Mouse (Mus musculus) heart, embryonic 15.5 days (tissue): Measurements from ENCODE around the gene Clip2. TPM values are rescaled to one million over a fixed set of nuclear protein-coding genes. Genes with fewer than 3 reads are reported as not detected.
A peak's percentile ranks its signal among the peaks of the same experiment; 100 is the strongest.
"Not testable (repeated sequence)": the region's sequence is repeated elsewhere in the genome, so short reads cannot be mapped to it uniquely, and the experiment has no call there.

Experiments used
- ATAC-seq: fragments of 200-750 bp; cut with Nextera tagmentation; replicated peaks from 2 replicates; pipeline ENCODE4 v1.8.0; 2017; ENCODE audit warnings: low read depth, moderate TSS enrichment; ENCODE audit not compliant: insufficient number of reproducible peaks, insufficient read depth, low FRiP score
- H3K27ac ChIP-seq: fragments of 300-500 bp; sonication (generic); 2 replicates; pipeline ENCODE4 v1.5.1; 2015; ENCODE audit warnings: mild to moderate bottlenecking, inconsistent platforms
- H3K27me3 ChIP-seq: fragments of 300-500 bp; sonication (generic); 2 replicates; pipeline ENCODE4 v1.6.1; 2015; ENCODE audit warnings: inconsistent platforms
- H3K36me3 ChIP-seq: fragments of 300-500 bp; sonication (generic); 2 replicates; pipeline ENCODE4 v1.6.1; 2015; ENCODE audit warnings: mild to moderate bottlenecking, inconsistent platforms
- H3K4me1 ChIP-seq: fragments of 300-500 bp; sonication (generic); replicated peaks from 2 replicates; pipeline ENCODE4 v1.6.1; 2015; ENCODE audit warnings: inconsistent platforms
- H3K4me2 ChIP-seq: fragments of 300-500 bp; sonication (generic); 2 replicates; pipeline ENCODE4 v1.6.1; 2015; ENCODE audit warnings: inconsistent platforms, mild to moderate bottlenecking, moderate library complexity
- H3K4me3 ChIP-seq: fragments of 300-500 bp; sonication (generic); 2 replicates; pipeline ENCODE4 v1.5.1; 2015; ENCODE audit warnings: mild to moderate bottlenecking, inconsistent platforms
- H3K9ac ChIP-seq: fragments of 300-500 bp; sonication (generic); 2 replicates; pipeline ENCODE4 v1.6.1; 2015; ENCODE audit warnings: mild to moderate bottlenecking, inconsistent platforms
- H3K9me3 ChIP-seq: fragments of 300-500 bp; sonication (generic); replicated peaks from 2 replicates; pipeline ENCODE4 v1.6.1; 2016; ENCODE audit warnings: inconsistent platforms
- WGBS: fragments of 180-500 bp; shearing (Covaris S2); methylation state at CpG from one replicate; pipeline ENCODE4 v1.1.7; 2015; ENCODE audit warnings: mixed read lengths; 5-methylcytosine and 5-hydroxymethylcytosine counted together
- polyA plus RNA-seq: library from polyadenylated mRNA; unstranded; fragments of >200 nt; fragmentation: Nextera tagmentation; extraction: Ambion mirVana; gene quantifications from 2 replicates; pipeline ENCODE4 v1.2.1, GENCODE M21; 2015

Clip2 gene
- polyA plus RNA-seq, 1 experiment from 2014 or later = 1.4 TPM

- Histone ChIP-seq H3K36me3 (peaks cover 5% of the 10 kb centered on the region; the same call in 1 of the 2 replicates), H3K4me1 (peaks cover 10% of the 10 kb centered on the region; the same call in 1 of the 2 replicates), H3K27ac (no peak overlapping the region), H3K27me3 (no peaks in the 10 kb centered on the region), H3K4me2 (no peak overlapping the region), H3K9me3 (no peaks in the 10 kb centered on the region), H3K9ac (no peak overlapping the region), H3K4me3 (no peak overlapping the region)
- no peak for ATAC-seq
- 69% methylated on average over 10 of the region's 10 CpGs for WGBS
These were observed 64.2 kb downstream of the Clip2 start for GRCm38 (mm10) chr5:134488042-134488441.

- H3K27ac ChIP-seq = no peak overlapping the region
- no peaks in the 10 kb centered on the region for H3K27me3 ChIP-seq
- H3K36me3 ChIP-seq = peaks cover 5% of the 10 kb centered on the region; the same call in 1 of the 2 replicates
- H3K9ac ChIP-seq = no peak overlapping the region
- no peak overlapping the region for H3K4me2 ChIP-seq
- no peak overlapping the region for H3K4me3 ChIP-seq
- ATAC-seq = peak; percentile 44; the same call in 1 of the 2 replicates
- no peaks in the 10 kb centered on the region for H3K9me3 ChIP-seq
- peaks cover 6% of the 10 kb centered on the region; the same call in 1 of the 2 replicates for H3K4me1 ChIP-seq
- 57% methylated on average over 13 of the region's 13 CpGs for WGBS
These were observed 66.2 kb downstream of the Clip2 start for GRCm38 (mm10) chr5:134485900-134486665.

GRCm38 (mm10) chr5:134485183-134485730 lies 67.0 kb downstream of the Clip2 start:
- no peak overlapping the region for H3K27ac ChIP-seq
- H3K4me2 ChIP-seq = no peak overlapping the region
- H3K9me3 ChIP-seq = no peaks in the 10 kb centered on the region
- H3K36me3 ChIP-seq = peaks cover 1% of the 10 kb centered on the region; the same call in 1 of the 2 replicates
- WGBS = 73% methylated on average over 7 of the region's 7 CpGs
- no peak overlapping the region for H3K9ac ChIP-seq
- no peak for ATAC-seq
- no peak overlapping the region for H3K4me3 ChIP-seq
- H3K4me1 ChIP-seq = peaks cover 6% of the 10 kb centered on the region; the same call in 1 of the 2 replicates
- no peaks in the 10 kb centered on the region for H3K27me3 ChIP-seq

GRCm38 (mm10) chr5:134483291-134483690 lies 68.9 kb downstream of the Clip2 start:
- H3K4me2 ChIP-seq = no peak overlapping the region
- no peak overlapping the region for H3K9ac ChIP-seq
- no peaks in the 10 kb centered on the region for H3K27me3 ChIP-seq
- H3K36me3 ChIP-seq = no peaks in the 10 kb centered on the region
- H3K4me1 ChIP-seq = peaks cover 3% of the 10 kb centered on the region; the same call in 1 of the 2 replicates
- no peak overlapping the region for H3K27ac ChIP-seq
- no peak overlapping the region for H3K4me3 ChIP-seq
- 79% methylated on average over 1 of the region's 1 CpGs for WGBS
- no peaks in the 10 kb centered on the region for H3K9me3 ChIP-seq
- no peak for ATAC-seq

GRCm38 (mm10) chr5:134482331-134482730 lies 69.9 kb downstream of the Clip2 start:
- Histone ChIP-seq H3K27ac (no peak overlapping the region), H3K9ac (no peak overlapping the region), H3K4me2 (no peak overlapping the region), H3K4me1 (peaks cover 3% of the 10 kb centered on the region; the same call in 1 of the 2 replicates), H3K27me3 (no peaks in the 10 kb centered on the region), H3K36me3 (no peaks in the 10 kb centered on the region), H3K9me3 (no peaks in the 10 kb centered on the region), H3K4me3 (no peak overlapping the region)
- 51% methylated on average over 11 of the region's 11 CpGs for WGBS
- ATAC-seq = no peak

GRCm38 (mm10) chr5:134478886-134479285 lies 73.3 kb downstream of the Clip2 start:
- not testable (repeated sequence) for H3K27ac ChIP-seq, H3K4me3 ChIP-seq, H3K9ac ChIP-seq, H3K36me3 ChIP-seq, H3K9me3 ChIP-seq, H3K4me2 ChIP-seq, ATAC-seq, H3K27me3 ChIP-seq, H3K4me1 ChIP-seq

- H3K27me3 ChIP-seq, H3K4me3 ChIP-seq, H3K4me2 ChIP-seq, H3K36me3 ChIP-seq, H3K9ac ChIP-seq, H3K9me3 ChIP-seq, H3K27ac ChIP-seq, ATAC-seq, H3K4me1 ChIP-seq: not testable (repeated sequence)
- WGBS = 92% methylated on average over 7 of the region's 7 CpGs
These were observed 76.5 kb downstream of the Clip2 start for GRCm38 (mm10) chr5:134475686-134476085.

- Histone ChIP-seq H3K4me3 (no peak overlapping the region), H3K27me3 (no peaks in the 10 kb centered on the region), H3K4me1 (no peaks in the 10 kb centered on the region), H3K9me3 (no peaks in the 10 kb centered on the region), H3K9ac (no peak overlapping the region), H3K36me3 (no peaks in the 10 kb centered on the region), H3K27ac (no peak overlapping the region), H3K4me2 (no peak overlapping the region)
- WGBS = 91% methylated on average over 6 of the region's 6 CpGs
- no peak for ATAC-seq
These were observed 77.1 kb downstream of the Clip2 start for GRCm38 (mm10) chr5:134475006-134475605.

GRCm38 (mm10) chr5:134473902-134474301 lies 78.3 kb downstream of the Clip2 start:
- H3K9ac ChIP-seq = no peak overlapping the region
- ATAC-seq = no peak
- H3K4me1 ChIP-seq = no peaks in the 10 kb centered on the region
- no peak overlapping the region for H3K27ac ChIP-seq
- 72% methylated on average over 2 of the region's 2 CpGs for WGBS
- H3K9me3 ChIP-seq = no peaks in the 10 kb centered on the region
- H3K4me2 ChIP-seq = no peak overlapping the region
- no peak overlapping the region for H3K4me3 ChIP-seq
- no peaks in the 10 kb centered on the region for H3K36me3 ChIP-seq
- no peaks in the 10 kb centered on the region for H3K27me3 ChIP-seq

GRCm38 (mm10) chr5:134470538-134471169 lies 81.6 kb downstream of the Clip2 start:
- Histone ChIP-seq H3K4me3 (no peak overlapping the region), H3K4me1 (peaks cover 4% of the 10 kb centered on the region), H3K9ac (no peak overlapping the region), H3K4me2 (no peak overlapping the region), H3K27me3 (no peaks in the 10 kb centered on the region), H3K36me3 (no peaks in the 10 kb centered on the region), H3K9me3 (no peaks in the 10 kb centered on the region), H3K27ac (no peak overlapping the region)
- no peak for ATAC-seq
- 79% methylated on average over 8 of the region's 8 CpGs for WGBS

GRCm38 (mm10) chr5:134469559-134470150 lies 82.6 kb downstream of the Clip2 start:
- H3K9me3 ChIP-seq = no peaks in the 10 kb centered on the region

More at GRCm38 (mm10) chr5:134469559-134470150, 82.6 kb downstream of the Clip2 start:
- Histone ChIP-seq H3K27ac (no peak overlapping the region), H3K4me2 (no peak overlapping the region), H3K36me3 (no peaks in the 10 kb centered on the region), H3K4me1 (peaks cover 4% of the 10 kb centered on the region), H3K27me3 (no peaks in the 10 kb centered on the region), H3K4me3 (no peak overlapping the region), H3K9ac (no peak overlapping the region)
- 83% methylated on average over 7 of the region's 7 CpGs for WGBS
- no peak for ATAC-seq
